Mouse (Mus musculus): ENCODE measurements around the gene Zfp664. TPM values are rescaled to one million over a fixed set of nuclear protein-coding genes. Genes with fewer than 3 reads are reported as not detected.
A peak's percentile ranks its signal among the peaks of the same experiment; 100 is the strongest.

Gene Zfp664
- polyA plus RNA-seq (2015; fragmentation: Nextera tagmentation; extraction: Ambion mirVana): 62.8 and 68.2 TPM in 2 replicates

DNA sequence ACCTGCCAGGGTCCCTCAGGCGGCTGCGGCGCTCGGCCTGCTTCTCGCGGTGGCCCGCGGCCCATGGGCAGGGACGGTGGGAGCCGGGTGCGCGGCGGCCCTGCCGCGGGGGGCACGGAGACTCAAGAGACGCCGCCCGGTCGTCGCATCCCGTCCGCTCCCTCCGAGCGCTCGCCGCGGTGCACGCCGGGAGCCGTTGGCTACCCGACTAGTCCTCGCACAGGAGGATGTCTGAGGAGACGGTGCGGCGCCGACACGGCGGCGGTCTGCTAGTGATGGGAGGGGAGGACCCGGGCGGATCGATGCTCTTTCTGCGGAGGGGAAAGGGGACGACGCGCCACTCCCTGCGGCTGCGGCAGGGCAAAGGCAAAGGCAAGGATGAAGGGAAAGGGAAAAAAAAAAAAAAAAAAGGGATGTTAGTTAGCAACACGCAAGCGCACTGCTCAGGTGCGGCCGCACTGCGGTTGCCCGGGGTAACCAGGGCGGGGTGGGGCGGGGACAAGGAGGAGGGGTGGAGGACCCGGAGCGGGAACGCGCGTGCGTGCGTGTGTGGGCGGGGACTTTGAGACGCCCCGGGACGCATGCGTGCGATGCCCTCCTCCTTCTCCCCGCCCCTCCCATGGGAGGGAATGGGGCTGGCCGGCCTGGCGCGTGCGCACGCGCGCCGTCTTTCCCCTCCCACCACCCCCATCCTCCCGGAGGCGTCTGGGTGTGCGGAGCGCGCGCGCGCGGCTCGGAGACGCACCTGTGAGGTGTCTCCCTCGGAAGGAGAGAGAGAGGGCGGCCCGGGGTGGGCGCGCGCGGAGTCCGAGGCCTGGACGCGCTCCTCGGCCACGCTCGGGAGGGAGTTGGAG lies at the start of gene Zfp664, which contains the start of gene Ccdc92:
Zfp664 (plus strand) TSS at position 679 of the 854 bp plus-strand sequence.
Ccdc92 (minus strand) TSS at position 412 of the 854 bp plus-strand sequence.
- DNase-seq (ENCODE audit: low spot score): peak; percentile 99

DNA sequence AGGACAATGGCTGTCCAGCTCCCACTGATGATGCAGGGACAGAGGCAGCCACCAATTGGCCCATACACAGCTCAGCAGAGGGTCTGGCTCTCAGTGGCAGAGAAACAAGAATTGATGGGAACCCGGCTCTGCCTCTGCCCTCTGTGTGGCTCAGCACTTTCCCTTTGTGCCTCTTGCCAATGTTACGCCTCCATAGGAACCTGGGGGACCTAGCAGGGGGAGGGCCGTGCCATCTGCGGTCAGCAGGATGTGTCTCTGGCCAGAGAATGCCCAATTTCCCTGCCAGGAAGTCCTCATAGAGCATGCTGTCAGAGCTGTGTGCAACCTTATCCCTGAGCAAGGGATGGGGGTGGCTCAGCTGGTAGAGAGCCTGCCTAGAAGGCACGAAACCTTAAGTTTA lies 47.7 kb upstream of the Zfp664 start:
- DNase-seq (ENCODE audit: low spot score): no peak

DNA sequence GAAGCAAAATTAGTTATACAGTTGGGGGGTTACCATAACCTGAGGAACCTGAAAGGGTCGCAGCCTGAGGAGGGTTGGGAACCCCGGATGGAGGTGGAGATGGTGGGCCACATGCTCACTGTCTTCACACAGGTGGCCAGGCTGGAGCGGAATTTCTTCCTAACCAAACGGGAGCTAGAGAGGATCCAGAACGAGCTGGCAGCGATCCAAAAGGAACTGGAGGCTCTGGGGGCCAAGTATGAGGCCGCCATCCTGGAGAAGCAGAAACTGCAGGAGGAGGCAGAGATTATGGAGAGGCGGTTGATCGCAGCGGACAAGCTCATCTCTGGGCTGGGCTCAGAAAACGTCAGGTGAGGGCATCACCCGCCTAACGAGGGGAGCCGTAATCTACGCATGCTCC lies 45.4 kb upstream of the Zfp664 start:
- DNase-seq (ENCODE audit: low spot score): no peak

DNA sequence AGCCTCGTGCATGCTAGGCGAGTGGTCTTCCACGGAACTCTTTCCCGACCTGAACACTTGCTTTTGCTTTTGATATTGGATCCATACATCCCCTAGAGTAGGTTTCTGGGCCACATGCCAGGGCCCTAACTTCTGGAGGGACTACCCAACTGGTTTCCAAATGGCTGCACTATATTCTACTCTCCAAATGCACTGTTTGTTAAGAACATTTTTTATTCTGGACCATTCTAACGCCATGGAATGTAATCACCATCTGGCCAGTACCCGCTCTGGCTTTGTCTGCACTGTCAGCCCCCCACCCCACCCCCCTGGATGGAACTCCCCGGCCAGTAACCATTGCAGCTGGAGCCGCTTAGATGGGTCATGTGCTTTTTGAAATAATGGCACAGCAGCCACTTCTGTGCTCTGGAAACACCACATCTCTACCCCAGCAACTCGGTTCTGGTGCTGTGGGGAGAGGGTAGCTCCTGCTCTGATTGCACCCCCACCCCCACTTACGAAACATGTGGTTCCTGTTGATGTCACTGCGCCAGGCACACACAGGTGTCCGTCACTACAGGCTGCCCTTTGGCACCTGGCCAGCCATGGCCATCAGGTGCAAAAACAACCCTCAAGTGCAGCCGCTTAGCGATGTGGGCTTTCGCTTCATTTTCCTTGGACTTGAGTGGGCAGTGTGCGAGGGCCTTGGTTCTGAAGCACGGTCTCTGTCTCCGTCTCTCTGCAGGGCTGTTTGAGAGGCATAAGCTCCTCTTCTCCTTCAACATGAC lies 40.2 kb upstream of the Zfp664 start:
- DNase-seq (ENCODE audit: low spot score): no peak

DNA sequence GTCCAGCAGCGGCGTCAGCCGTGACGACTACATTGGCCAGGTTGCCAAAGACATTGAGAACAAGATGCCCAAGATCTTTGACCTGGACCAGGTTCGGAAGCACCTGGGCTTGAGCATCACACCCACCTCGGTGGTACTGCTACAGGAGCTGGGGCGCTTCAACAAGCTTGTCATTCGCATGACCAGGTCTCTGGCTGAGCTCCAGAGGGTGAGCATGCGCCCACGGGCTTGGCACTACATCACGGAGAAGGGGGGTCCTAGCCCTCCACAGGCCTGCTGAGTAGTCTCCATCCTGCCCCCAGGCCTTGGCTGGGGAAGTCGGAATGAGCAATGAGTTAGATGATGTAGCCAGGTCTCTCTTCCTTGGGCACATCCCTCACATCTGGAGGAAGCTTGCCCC lies 32.2 kb upstream of the Zfp664 start:
- DNase-seq (ENCODE audit: low spot score): no peak

DNA sequence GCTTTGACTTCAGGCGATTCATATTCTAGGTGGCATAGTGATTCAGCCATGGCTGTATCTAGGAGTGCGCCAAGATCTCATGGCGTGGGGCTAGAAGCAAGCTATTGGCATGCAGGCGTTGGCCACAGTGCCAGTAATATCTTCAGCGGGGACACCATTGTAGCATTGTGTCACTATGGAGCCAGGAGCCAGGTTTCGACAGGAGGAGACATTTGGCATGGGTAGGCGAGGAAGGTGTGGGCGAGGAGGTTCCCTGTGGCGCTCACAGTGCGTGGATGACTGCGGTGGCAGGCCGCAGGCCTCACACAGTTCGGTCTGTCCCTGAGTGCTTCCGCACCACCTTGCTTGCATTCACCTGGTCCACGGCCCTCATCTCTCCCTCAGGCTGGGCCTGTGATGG lies 27.3 kb upstream of the Zfp664 start:
- no peak for DNase-seq (ENCODE audit: low spot score)

DNA sequence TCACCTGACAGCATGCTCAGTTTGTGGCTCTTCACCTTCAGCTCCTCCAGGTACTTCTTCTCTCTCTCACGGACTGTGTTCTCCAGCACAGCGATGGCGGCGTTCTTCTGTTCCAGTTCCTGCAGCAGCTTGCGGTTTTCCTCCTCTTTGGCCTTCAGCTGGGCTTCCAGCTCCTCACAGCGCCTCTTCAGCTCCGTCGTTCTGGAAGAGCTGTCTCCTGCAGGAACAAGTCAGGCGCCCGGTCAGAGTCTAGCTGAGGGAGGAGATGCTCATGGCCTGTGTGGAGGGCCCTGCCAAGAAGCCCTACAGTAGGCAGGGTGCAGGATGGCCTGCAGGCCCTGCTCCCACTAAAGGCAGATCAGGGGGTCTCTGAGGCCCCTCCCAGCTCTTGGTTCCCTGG lies 26.4 kb upstream of the Zfp664 start:
- DNase-seq (ENCODE audit: low spot score): no peak

DNA sequence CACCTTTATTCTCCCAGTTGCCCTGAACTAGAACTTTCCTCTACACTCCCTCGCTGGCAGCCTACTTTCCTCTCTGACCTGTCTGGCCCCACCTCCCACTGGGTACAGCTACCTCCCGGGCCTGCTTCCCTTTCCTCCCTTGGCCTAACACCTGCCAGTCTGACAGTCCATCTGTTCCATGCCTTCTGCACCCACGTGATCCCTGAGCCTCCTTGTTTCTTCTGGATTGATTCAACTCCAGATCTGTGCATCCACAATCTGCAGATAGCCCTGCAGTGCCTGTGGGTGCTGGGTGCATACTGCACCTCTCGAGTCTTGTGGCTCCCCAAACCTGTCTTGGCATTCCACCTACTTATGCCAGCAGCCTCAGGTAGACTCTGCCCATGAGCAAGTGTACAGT lies 25.9 kb upstream of the Zfp664 start:
- no peak for DNase-seq (ENCODE audit: low spot score)

DNA sequence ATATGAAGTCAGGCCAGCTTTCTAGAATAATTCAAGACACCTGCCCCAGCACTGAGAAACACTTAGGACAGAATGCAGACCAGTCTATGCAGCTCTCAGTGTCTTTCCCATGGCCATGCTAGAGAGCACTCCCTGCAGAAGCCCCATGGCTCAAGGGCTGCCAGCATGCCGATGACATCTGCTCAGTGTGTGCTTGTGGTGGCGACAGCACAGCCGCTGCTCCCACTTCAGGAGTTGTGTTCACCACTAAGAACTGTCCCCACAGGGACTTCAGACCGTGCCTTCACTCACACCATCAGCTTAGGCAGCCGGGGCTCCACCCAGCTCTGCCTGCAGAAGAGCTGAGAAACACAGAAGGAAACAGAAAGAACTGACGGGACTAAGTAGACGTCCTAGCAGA lies 22.3 kb upstream of the Zfp664 start:
- no peak for DNase-seq (ENCODE audit: low spot score)

DNA sequence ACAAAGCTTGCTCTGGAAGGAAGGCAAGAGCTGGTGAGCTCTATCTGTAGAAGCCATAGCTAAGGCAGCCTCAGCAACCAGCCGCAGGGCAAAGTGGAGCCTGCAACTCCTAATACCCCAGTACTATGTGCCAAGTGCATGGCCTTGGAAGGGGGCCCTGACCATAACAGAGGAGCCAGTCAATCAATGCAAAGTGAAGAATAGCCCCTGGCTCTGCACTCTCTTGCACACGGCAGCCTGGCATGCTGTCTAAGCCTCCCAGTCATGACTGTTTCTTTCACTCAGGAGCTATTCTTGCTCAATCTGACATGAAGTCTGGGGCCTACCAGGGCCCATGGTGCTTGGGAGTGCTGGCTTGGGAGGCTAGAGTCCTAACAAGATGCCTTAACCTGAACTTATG lies 21.8 kb upstream of the Zfp664 start:
- DNase-seq (ENCODE audit: low spot score): no peak

DNA sequence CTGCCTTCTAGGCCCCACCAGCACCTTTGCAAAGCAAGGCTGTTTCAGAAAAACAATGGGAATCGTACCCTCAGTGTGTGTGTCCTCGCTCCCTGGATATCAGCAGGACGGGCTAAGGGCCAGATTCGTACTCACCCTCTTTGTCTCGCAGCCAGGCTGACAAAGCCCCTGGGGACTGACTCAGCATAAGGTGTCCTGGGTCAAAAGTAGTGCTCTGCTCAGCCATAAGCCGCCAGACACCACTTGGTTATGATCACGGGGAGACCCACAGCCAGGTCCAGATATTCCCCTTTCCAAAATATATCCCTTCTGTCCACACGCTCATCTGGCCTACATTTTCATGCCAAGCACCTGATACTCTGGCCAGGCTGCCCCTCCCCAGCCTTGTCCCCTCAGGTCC lies 19.1 kb upstream of the Zfp664 start:
- no peak for DNase-seq (ENCODE audit: low spot score)

DNA sequence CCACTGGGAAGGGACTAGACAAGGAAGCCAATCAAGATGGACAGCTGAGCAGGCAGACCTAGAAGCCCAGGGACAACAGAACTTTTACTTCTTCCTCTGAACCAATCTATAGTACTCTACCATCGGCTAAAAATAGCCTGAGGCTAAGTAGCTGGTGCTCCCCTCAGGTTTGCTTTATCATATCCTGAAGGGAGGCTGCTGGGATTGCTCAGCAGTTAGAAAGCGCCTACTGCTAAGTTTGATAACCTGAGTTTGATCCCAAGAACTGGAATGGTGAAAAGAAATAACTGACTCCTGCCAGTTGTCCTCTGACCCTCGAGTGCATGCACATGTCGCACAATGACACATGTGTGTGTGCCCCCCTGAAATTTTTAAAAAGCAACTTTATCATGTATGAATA lies 17.6 kb upstream of the Zfp664 start:
- DNase-seq (ENCODE audit: low spot score): no peak

DNA sequence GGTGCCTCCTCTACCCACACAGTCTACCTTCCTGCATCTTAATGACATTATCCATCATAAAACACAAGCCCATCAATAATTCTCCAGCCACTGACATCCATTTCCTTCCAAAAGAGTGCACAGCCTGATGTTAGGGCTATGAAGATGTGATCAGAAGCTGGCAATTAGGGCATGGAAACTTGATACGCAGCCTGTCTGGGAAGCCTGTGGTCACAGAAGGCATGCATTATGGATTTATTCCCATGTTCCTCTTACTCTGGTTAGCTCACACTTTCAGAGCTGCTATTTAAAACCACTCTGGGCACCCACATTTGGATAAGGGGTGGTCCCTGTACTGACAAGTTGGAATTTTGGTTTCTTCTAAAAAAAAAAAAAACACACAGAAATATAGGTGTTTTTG lies 15.5 kb upstream of the Zfp664 start:
- no peak for DNase-seq (ENCODE audit: low spot score)

DNA sequence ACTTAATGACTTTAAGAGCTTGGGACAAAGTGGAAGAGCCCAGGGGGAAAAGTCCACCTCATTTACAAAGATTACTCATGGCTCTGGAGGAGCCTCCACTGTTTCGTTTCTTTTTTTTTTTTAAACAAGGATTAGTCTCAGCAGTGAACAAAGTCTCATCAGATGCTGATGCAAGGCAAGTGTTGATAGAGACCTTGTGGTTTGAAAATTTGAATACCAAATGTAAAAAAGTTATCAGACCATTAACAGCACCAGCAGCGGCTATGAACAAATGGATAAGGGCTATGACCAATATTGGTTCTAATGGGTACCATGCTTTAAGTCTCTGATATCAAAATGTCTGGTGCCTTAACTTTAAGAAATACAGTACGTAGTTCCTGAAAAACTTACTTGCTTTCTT lies 13.5 kb upstream of the Zfp664 start:
- DNase-seq (ENCODE audit: low spot score): no peak

DNA sequence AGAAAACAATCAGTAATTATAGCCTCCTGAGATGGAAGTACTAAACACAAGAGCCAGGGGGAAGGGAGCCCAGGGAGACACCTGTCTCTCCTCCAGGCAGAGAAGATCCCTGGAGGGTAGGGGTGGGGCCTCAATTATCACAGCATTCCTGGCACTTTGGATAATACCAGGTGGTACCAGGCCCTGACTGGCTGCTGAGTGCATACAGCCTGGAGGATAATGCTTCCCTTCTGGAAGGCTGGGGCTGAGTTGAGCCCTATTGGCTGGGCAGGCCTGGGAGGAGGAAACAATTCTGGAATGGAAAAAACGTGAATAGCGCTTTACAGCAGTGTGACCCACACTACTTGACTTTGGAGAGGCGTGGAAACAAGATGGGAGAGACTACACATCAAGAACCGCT lies 10.9 kb upstream of the Zfp664 start:
- no peak for DNase-seq (ENCODE audit: low spot score)

DNA sequence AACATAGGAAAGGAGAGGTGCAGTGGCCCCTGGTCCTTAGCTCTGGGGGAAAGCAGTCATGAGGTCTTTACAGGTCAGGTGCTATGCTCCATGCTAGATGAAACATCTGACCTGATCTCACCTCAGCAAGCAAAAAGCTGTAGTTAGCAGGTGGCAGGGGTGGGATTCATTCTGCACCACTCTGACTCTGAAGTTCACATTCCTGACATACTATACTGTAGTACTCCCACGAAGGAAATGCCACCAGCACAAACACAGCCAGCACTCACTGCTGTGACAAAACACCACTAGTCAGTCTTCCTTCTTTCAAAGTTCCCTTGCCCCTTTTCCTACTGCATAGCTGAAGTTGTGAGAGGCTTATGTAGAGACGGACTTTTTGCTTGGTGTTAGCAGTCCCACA lies 10.2 kb upstream of the Zfp664 start:
- DNase-seq (ENCODE audit: low spot score): no peak

DNA sequence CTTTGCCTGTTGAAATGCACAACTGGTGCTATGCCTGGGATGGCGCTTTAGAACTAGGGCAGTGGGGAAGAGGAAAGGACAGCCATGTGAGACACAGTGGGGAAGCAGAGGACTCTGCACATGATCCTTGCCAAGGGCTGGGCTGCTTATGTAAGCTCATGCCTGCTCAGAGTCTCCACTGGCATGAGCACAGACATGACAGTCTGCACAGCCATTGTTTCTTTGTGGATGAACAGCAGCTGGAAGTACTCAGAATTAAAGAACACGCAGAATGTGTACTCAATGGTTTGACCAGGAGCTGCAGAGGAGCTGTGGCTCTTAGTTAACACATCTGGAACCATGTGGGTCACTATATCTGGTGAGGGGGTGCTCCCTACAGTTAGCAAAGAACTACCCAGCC lies 9.4 kb upstream of the Zfp664 start:
- DNase-seq (ENCODE audit: low spot score): no peak

DNA sequence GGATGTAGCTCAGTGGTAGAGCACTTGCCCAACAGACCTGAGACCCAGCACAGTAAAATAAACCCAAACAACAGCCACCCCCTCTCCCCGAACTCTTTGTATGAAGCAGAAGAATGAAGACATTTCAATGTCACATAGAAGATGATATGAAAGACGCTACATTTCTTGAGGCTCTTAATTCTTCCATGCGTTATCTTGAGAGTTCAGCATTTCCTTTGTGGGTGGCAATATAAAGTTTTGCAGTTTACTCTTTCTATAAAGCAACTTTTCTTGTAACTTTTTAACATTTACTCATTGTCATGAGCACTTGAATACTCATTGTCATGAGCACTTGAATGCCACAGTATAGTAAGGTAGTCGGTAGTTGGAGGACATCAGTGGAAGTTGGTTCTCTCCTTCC lies 8.3 kb upstream of the Zfp664 start:
- DNase-seq (ENCODE audit: low spot score): no peak

DNA sequence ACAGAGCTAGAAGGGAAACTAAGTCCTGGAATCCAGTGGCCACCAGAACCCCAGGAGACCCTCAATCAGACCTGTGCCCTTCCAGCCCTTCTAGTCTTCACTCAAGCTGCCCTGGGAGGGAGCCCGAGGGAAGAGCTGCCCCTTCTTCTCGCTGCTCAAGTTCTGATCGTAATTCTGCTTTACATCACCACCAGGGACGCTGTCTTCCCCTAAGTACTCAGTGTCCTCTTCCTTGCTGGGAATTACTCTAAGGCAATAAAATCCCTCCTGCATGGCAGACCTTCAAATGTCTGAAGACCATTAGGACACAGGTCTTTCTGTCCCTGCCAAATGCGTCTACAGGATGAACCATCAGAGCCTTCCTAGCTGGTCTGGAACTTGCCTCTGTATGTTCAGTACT lies 2.5 kb upstream of the Zfp664 start:
- DNase-seq (ENCODE audit: low spot score): peak; percentile 27

DNA sequence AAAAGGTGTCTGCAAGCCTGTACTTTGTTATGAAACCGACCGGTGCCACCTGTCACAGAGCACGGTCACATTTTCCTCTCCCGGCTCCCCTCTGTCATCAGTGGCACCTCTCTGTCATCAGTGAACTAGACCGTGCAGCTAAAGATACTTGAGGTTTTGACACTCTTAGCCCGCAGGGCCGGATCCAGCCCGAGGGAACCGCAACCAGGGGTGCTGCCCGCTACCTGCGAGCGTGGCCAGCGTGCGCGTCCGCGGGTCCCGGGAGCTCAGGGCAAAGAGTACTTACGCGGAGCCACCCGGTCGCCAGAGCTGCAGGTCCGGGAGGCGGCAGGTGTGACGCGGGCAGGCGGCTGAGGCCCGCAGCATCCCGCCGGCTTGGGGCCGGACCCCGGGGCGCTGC lies 1.0 kb upstream of the Zfp664 start:
- peak; percentile 36 for DNase-seq (ENCODE audit: low spot score)

DNA sequence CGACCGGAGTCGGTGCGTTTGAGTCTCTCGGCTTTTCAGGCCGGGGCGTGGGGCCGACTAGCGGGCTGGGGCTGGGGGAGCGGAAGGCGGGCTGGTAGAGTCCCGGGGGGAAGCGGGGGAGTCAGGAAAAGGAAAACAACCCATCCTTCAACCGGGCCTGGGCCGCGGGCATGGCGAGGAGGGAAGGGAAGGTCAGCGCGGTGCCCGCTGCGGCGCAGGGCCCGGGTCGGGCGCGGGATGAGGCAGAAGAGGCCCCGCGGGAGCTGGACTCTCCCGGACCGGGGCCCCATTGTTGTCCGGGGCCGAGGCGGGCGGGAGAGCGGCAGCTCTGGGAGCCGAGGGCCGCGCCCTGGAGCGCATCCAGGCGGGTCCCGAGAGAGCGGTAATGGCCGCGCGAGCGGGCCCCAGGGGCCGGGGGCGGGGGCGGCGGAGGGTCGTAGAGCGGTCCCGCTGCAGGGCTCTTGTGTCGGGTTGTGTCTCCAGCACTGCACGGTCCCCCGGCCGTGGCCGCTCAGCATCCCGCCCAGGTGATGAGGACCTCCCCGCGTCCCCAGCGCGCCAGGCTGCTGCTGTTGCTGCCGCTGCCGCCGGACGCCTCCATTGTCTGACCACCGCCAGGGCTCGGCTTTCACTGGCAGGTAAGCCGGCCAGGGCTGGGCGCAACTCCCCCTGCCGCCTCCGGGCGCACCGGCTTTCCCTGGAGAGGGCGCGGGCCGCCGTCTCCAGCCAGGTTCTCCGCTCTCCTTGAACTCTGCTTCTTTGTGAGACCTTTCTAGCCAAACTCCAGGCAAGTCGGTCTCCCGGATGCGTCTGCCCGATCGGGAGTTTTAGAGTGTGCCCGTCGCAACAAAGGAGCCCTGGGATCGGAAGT lies 615 bp downstream of the Zfp664 start:
- DNase-seq (ENCODE audit: low spot score): no peak

DNA sequence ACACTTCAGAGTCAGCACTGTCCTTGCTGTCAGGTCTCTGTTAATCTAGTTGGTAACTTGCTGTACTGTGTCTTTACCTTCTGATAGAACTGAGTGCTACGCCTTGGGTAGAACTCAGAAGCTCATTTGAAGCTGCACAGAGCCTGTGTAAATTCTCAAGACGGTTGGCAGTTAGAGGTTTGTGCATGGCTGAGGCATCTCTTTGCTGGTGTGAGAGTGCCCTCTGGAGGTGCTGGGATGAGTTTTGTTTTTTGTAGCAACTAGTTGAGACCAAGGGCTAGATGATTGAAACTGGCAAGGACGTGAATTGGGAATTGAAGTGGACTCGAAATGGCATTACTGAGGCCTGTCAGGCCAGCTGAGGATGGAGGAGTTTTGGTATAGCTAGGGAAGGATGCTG lies 6.5 kb downstream of the Zfp664 start:
- peak; percentile 73 for DNase-seq (ENCODE audit: low spot score)

Data from thymus, postnatal 0 days (tissue).